Mouse (Mus musculus) bone marrow macrophage, adult 2 months (primary cell): ENCODE results near the gene Ccl4.

Source experiments
- CTCF ChIP-seq: IDR thresholded peaks from 2 replicates; pipeline ENCODE4 v1.5.1; 2012; ENCODE audit warnings: low read depth, mild to moderate bottlenecking, low read length, moderate library complexity
- POLR2A ChIP-seq: IDR thresholded peaks from 2 replicates; pipeline ENCODE4 v1.6.1; 2012; ENCODE audit warnings: mild to moderate bottlenecking, low read depth, low read length, borderline replicate concordance

DNA sequence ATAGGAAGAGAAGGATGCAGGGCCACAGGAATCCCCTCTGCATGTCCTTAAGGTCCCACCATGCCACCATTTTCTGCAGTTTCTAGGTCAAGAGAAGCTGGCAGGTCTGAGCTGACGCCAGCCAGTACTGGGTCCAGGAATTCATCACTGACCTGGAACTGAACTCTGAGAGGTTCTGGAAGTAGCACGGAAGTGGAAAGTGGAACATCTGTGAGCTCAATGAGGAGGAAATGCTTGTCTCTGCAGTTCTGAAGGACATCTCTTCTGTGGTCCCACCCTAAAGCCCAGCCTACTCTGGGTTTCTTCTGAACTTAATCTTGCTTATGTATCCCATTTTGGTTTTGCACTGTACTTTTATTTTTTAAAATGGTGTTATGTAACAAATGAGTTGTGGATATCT lies 31.3 kb upstream of the Ccl4 start:
- TF ChIP-seq POLR2A = no peak
- no peak for TF ChIP-seq CTCF
